Mouse (Mus musculus) brain, embryonic 14.5 days (tissue): ENCODE measurements around the gene Gm21970.

ENCODE experiments used
- CTCF ChIP-seq: fragments of 200-500 bp; IDR thresholded peaks from 2 replicates; pipeline ENCODE4 v1.5.1; 2012; ENCODE audit warnings: inconsistent platforms, mild to moderate bottlenecking, moderate library complexity, borderline replicate concordance; ENCODE audit not compliant: insufficient read depth, insufficient read length; ENCODE audit errors: extremely low read depth
- POLR2A ChIP-seq: fragments of 200-500 bp; IDR thresholded peaks from 2 replicates; pipeline ENCODE4 v1.6.1; 2012; ENCODE audit warnings: mild to moderate bottlenecking, inconsistent platforms, borderline replicate concordance; ENCODE audit not compliant: poor library complexity, insufficient read depth, insufficient read length, severe bottlenecking; ENCODE audit errors: extremely low read depth

DNA sequence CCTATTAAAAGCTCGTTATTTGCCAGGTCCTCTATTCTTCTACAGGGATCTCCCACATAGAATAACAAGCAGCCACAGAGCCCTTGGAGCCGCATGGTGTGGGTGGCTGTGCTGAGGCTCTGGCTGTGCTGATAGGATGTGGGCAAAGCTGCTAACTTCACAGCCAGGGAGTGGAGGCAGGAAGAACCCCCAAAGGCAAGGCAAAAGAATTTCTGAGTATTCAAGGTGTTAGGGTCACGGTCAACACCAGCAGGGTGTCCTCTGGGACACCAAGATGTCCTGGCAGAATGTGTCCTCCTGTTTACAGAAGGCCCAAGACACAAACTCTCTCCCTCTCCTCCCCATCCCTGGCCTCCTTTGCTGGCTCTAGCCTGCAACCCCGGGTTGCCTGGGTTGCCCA lies 50.9 kb downstream of the Gm21970 start:
- TF ChIP-seq CTCF (no peak), POLR2A (no peak)
